Mouse (Mus musculus) limb, embryonic 10.5 days (tissue): ENCODE measurements around the gene Bcl11b. TPM values are rescaled to one million over a fixed set of nuclear protein-coding genes. Genes with fewer than 3 reads are reported as not detected.

Experiments used
- DNase-seq: peaks from one replicate; pipeline ENCODE4 v3.0.0-alpha.2; 2017; ENCODE audit warnings: low spot score
- H3K27ac ChIP-seq: fragments of 300-500 bp; sonication (generic); 2 replicates; pipeline ENCODE4 v1.5.1; 2016; ENCODE audit warnings: mild to moderate bottlenecking
- H3K27me3 ChIP-seq: fragments of 300-500 bp; sonication (generic); 2 replicates; pipeline ENCODE4 v1.6.1; 2016; ENCODE audit warnings: low read depth, mild to moderate bottlenecking; ENCODE audit not compliant: poor library complexity, severe bottlenecking
- H3K36me3 ChIP-seq: fragments of 300-500 bp; sonication (generic); 2 replicates; pipeline ENCODE4 v1.6.1; 2016; ENCODE audit warnings: mild to moderate bottlenecking, moderate library complexity
- H3K4me1 ChIP-seq: fragments of 300-500 bp; sonication (generic); 2 replicates; pipeline ENCODE4 v1.6.1; 2016
- H3K4me3 ChIP-seq: fragments of 300-500 bp; sonication (generic); 2 replicates; pipeline ENCODE4 v1.5.1; 2016; ENCODE audit warnings: mild to moderate bottlenecking, moderate library complexity
- H3K9me3 ChIP-seq: fragments of 300-500 bp; sonication (generic); replicated peaks from 2 replicates; pipeline ENCODE4 v1.6.1; 2016; ENCODE audit warnings: mild to moderate bottlenecking
- WGBS: fragments of 180-500 bp; shearing (Covaris S2); methylation state at CpG from one replicate; pipeline ENCODE4 v1.1.7; 2016; 5-methylcytosine and 5-hydroxymethylcytosine counted together
- polyA plus RNA-seq: library from polyadenylated mRNA; unstranded; fragments of >200 nt; fragmentation: Nextera tagmentation; extraction: Ambion mirVana; gene quantifications from 2 replicates; pipeline ENCODE4 v1.2.1, GENCODE M21; 2016

Gene Bcl11b
- polyA plus RNA-seq, 1 experiment from 2014 or later = 7.8 TPM

DNA sequence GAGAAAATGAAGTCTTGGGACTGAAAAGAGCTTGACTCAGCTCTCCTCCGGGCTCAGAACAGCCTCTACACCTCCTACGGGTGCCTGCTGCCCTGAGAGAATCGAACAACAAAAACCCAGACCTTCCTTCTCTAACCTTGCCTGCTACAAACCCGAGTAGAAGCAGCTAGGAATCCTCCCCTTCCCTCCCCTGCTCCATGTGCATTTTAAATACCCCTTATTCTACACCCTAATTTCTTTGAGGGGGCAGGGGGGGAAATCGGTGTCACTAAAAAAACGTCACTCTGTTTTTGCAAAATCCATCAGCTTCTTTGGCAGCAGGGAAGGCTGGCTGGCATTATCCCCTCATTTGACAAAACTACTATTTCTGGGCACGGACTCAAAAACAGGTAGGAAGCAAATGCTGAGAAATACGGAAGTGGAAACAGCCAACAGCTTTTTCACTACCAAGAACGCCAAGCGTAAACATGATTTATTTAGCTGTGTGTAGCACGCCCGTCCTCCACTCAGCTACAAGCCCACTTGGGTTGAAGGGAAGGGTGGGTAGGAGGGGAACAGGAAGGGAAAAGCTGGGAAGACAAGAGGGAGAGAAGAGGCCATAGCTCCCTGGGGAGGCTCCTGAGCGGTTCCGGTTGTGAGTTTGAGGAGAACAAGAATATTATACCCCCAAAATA lies 27.4 kb downstream of the Bcl11b start:
- WGBS = 18% methylated on average over 14 of the region's 14 CpGs
- Histone ChIP-seq H3K4me3 (peak overlapping the region; percentile 36), H3K27ac (peak overlapping the region; percentile 77), H3K27me3 (peaks cover 4% of the 10 kb centered on the region; the same call in 1 of the 2 replicates), H3K4me1 (peaks cover 97% of the 10 kb centered on the region), H3K36me3 (no peaks in the 10 kb centered on the region), H3K9me3 (no peaks in the 10 kb centered on the region)
- DNase-seq = no peak

DNA sequence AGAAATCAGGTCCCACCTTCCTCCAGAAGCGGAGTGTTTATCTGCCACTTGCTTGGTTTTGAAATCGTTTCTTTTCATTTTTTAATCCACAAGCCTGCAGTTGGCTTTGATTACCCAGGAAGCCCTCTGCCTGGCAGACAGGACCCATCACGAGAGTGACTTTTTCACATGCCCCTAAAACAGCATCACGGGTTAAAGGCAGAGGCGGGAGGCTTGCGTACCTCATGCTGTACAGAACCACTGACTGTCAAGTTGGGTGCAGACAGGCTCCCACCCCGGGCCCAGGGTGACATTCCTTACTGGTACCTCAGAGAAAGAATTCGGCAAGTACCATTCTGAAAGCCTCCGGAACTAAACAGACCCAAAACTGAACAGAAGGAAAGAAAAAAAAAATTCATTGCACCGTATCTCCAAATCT lies 27.9 kb downstream of the Bcl11b start:
- H3K27me3 ChIP-seq = peaks cover 4% of the 10 kb centered on the region; the same call in 1 of the 2 replicates
- H3K36me3 ChIP-seq = no peaks in the 10 kb centered on the region
- H3K27ac ChIP-seq = peak overlapping the region; percentile 77
- H3K4me3 ChIP-seq = no peak overlapping the region
- no peaks in the 10 kb centered on the region for H3K9me3 ChIP-seq
- no peak for DNase-seq
- H3K4me1 ChIP-seq = peaks cover 97% of the 10 kb centered on the region
- WGBS = 76% methylated on average over 10 of the region's 10 CpGs

DNA sequence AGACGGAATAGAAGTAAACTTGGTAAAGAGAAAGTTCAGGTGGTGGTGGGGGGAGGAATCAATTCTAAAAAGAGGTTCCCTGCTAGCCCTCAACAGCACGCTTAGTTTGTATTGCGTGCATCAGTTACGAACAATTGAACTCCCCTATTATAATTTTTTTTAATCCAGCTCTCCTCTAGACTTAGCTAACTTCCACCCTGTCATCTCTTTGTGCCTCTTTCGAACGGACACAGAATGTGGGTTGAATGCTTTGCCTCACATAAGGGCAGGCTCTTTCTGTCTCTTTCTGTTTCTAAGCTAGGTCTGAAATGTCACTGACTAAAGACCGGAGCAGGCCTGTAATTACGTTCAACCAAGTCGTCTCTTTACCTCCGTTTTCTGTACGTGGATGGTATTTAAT lies 28.9 kb downstream of the Bcl11b start:
- H3K27me3 ChIP-seq = peaks cover 4% of the 10 kb centered on the region; the same call in 1 of the 2 replicates
- H3K27ac ChIP-seq = no peak overlapping the region

DNA sequence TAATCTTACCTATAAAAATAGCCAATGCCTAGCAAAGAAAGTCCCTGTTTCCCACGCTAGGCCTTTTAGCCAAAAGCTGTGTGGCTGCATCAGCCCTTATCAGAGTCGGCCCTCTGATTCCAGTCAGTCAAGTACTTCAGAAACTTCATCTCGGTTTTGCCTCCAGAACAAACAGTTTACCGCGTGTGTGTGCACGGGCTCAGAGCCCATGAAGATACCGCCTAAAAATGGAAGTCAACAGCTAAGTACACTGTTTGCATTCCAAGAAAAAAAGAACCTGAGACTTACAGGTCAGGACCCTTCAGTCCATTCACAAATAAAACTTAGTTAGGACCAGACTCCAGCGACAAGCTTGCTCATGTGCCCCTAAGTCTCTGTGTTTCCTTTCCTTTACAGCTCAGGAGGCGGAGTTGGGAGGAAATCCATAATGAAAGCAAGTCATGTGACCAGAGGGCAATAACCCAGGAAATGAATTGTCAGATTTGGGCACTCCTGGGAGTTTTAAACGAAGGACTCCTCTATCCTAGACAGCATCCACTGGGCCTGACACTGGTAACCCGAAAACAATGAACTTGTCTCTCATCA lies 29.8 kb downstream of the Bcl11b start:
- Histone ChIP-seq H3K27me3 (peaks cover 4% of the 10 kb centered on the region; the same call in 1 of the 2 replicates), H3K27ac (peak overlapping the region; percentile 72), H3K4me1 (peaks cover 95% of the 10 kb centered on the region), H3K9me3 (no peaks in the 10 kb centered on the region), H3K4me3 (no peak overlapping the region), H3K36me3 (0 out of 2 replicates have a peak, but pooled peaks cover 9% of the 10 kb centered on the region)
- no peak for DNase-seq
- 64% methylated on average over 11 of the region's 11 CpGs for WGBS

More for the DNA sequence above, 28.9 kb downstream of the Bcl11b start:
- DNase-seq = no peak
- WGBS = 81% methylated on average over 11 of the region's 11 CpGs
- H3K4me1 ChIP-seq = peaks cover 97% of the 10 kb centered on the region
- H3K36me3 ChIP-seq = 0 out of 2 replicates have a peak, but pooled peaks cover 4% of the 10 kb centered on the region
- no peak overlapping the region for H3K4me3 ChIP-seq
- no peaks in the 10 kb centered on the region for H3K9me3 ChIP-seq

DNA sequence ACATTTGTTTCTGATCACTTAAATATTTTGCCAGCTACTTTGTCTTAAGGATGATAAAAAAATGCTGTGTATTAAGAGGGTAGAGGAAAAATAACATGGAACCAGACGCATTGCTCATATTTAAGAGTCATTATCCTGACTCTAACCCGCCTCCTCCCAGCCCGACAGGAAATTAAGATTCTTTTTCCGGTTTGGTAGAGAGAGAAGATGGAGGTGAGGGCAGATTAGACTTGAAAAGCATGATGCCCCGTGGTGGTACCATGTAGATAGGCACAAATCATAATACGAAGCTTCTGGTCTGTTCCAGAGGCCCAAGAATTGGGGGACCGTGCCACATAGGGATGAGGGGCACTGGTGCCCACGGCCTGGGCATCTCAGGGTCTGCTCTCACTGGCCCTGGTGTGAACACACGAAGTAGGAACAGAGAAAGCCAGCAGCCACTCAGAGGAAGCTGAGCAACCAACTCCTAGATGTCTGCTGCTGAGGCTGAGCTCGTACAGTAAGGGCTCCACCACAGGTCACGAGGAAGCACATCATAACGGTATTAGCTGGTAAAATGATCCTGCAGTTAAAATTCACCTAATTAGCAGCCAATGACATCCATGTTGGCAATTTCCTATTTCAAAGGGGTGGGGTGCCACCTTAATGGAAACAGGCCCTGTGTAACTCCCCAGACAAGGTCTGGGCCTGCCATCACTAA lies 32.2 kb downstream of the Bcl11b start:
- DNase-seq = no peak
- WGBS = 59% methylated on average over 12 of the region's 12 CpGs
- Histone ChIP-seq H3K27me3 (peaks cover 4% of the 10 kb centered on the region; the same call in 1 of the 2 replicates), H3K9me3 (no peaks in the 10 kb centered on the region), H3K27ac (peak overlapping the region; percentile 72), H3K36me3 (0 out of 2 replicates have a peak, but pooled peaks cover 12% of the 10 kb centered on the region), H3K4me1 (peaks cover 94% of the 10 kb centered on the region), H3K4me3 (no peak overlapping the region)

DNA sequence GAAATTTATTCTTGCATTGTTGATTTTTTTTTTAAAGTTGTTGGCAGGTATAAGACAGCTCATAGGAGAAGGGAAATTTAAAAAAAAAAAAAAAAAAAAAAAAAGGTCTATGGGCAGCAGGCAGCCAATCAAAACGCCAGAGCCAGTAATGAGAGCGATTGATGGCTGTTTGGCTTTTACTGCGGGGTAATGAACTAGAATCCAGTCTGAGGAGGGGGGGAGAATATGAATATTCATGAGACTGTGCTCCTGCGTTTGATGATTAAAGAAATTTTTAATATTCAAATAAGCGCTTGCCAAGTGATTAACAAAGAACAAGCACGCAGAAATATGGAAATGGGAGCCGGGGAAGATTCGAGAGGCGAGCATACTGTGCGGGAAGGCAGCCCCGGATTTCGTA lies 32.8 kb downstream of the Bcl11b start:
- Histone ChIP-seq H3K4me1 (peaks cover 94% of the 10 kb centered on the region), H3K27ac (no peak overlapping the region), H3K9me3 (no peaks in the 10 kb centered on the region), H3K4me3 (no peak overlapping the region), H3K36me3 (0 out of 2 replicates have a peak, but pooled peaks cover 12% of the 10 kb centered on the region), H3K27me3 (peaks cover 4% of the 10 kb centered on the region; the same call in 1 of the 2 replicates)
- no peak for DNase-seq
- WGBS = 47% methylated on average over 12 of the region's 12 CpGs

DNA sequence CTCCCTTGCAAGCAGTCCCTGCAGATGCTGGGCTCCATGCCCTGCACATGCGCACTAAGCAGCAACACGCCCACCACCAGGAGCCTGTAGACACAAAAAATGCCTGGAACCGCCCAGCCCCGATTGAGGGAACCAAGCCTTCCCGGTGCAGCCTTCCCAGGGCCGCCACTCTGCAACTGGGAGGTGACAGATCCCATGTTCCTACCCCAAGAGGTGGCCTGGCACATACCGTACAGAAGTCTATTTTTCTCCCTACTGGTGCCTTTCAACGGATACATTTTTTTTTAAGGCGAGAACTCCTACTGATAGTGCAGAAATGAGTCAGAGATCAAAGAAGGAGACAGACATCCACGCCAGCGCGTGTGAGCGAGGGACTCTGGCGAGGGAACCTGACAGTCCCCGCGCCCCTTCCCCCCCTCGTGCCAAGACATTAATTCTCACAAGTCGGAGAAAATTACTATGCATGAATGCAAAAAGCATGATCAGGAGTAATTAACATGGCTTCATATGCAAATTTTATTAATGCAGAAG lies 33.5 kb downstream of the Bcl11b start:
- H3K27ac ChIP-seq = no peak overlapping the region
- 0 out of 2 replicates have a peak, but pooled peaks cover 12% of the 10 kb centered on the region for H3K36me3 ChIP-seq
- 42% methylated on average over 18 of the region's 18 CpGs for WGBS
- no peak overlapping the region for H3K4me3 ChIP-seq
- peak; percentile 47 for DNase-seq
- peaks cover 95% of the 10 kb centered on the region for H3K4me1 ChIP-seq
- peaks cover 4% of the 10 kb centered on the region; the same call in 1 of the 2 replicates for H3K27me3 ChIP-seq
- H3K9me3 ChIP-seq = no peaks in the 10 kb centered on the region

DNA sequence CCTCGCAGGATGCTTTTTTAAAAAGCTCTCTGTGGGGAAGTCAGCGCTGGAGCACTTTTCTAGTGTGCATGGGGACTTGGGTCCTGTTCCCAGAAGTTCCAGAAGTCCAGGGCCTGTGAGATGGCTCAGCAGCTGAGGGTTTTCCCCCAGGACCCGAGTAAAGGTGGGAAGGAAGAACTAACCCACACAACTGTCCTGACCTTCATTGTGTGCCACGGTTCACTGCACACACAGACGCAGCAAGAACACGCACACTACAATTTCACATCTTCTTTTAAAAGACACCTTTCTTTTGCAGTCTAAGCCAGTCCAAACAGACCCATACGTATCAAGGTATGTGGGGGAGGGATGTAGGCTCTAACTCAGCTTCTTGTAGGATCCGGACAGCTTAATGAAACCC lies 34.3 kb downstream of the Bcl11b start:
- DNase-seq = no peak
- WGBS = 88% methylated on average over 8 of the region's 8 CpGs
- no peaks in the 10 kb centered on the region for H3K9me3 ChIP-seq
- H3K4me3 ChIP-seq = no peak overlapping the region
- peaks cover 97% of the 10 kb centered on the region for H3K4me1 ChIP-seq
- H3K27me3 ChIP-seq = peaks cover 4% of the 10 kb centered on the region; the same call in 1 of the 2 replicates
- H3K27ac ChIP-seq = peak overlapping the region; percentile 4; the same call in 1 of the 2 replicates
- 0 out of 2 replicates have a peak, but pooled peaks cover 12% of the 10 kb centered on the region for H3K36me3 ChIP-seq

DNA sequence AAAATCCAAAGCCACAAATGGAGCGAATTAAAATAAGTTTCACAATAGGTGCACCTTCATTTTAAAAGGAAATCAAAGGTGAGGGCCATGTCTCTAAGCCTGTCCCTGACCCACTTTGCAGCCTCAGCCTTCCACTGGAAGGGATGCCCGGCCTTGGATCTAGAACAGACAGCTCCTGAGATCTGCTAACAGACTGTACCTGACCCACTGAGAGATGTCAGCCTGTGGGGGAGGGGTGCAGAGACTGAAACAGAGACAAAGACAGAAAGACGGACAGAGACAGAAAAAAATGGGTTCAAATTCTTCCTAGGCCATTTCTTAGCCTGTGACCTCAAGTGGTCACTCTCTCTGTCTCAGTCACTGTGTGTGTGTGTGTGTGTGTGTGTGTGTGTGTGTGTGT lies 35.1 kb downstream of the Bcl11b start:
- no peak for DNase-seq
- Histone ChIP-seq H3K27ac (no peak overlapping the region; the same call in 1 of the 2 replicates), H3K4me3 (no peak overlapping the region), H3K4me1 (peaks cover 97% of the 10 kb centered on the region), H3K27me3 (peaks cover 4% of the 10 kb centered on the region; the same call in 1 of the 2 replicates), H3K9me3 (no peaks in the 10 kb centered on the region), H3K36me3 (0 out of 2 replicates have a peak, but pooled peaks cover 12% of the 10 kb centered on the region)
- WGBS = 87% methylated on average over 3 of the region's 3 CpGs

DNA sequence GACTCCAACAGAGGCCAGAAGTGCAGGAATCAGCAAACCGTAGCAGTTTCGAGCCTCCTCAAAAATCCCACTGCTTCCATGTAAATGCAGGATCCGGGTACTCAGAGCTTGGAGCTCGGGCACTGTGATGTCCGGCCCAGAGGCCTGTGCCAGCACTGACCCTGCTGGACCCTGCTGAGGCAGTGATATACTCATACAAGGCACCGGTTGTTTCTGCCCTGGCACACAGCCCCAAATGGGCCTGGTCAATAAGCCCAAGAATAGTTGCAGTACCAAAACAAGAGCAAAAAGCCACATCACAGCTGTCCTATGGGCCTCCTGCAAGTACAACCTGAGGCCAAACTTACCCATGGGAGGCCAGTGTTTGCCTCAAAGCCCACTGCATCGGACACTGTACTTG lies 36.4 kb downstream of the Bcl11b start:
- H3K4me3 ChIP-seq = no peak overlapping the region
- no peak overlapping the region for H3K27ac ChIP-seq
- peaks cover 95% of the 10 kb centered on the region for H3K4me1 ChIP-seq
- DNase-seq = no peak
- H3K27me3 ChIP-seq = no peaks in the 10 kb centered on the region
- H3K36me3 ChIP-seq = 0 out of 2 replicates have a peak, but pooled peaks cover 12% of the 10 kb centered on the region
- H3K9me3 ChIP-seq = no peaks in the 10 kb centered on the region
- 93% methylated on average over 7 of the region's 7 CpGs for WGBS

DNA sequence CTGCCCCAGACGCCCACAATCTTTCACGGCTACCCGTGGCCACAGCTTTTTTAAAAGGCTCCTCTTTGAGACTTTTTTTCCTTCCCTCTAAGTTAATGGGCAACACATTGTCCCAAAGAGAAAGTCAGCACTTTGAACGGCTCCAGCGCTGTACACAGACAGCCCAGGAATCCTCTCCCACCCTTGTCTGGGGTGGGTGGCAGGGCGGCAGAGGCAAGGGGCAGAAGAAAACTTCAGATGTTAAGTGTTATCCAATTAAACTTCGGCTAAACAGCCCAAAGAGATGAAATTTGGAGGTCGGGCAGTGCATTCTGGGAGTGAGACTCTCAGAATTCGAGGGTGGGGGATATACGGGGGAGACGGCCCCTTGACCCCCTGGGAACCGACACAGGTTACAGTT lies 38.3 kb downstream of the Bcl11b start:
- H3K27me3 ChIP-seq = no peaks in the 10 kb centered on the region
- H3K9me3 ChIP-seq = no peaks in the 10 kb centered on the region
- H3K36me3 ChIP-seq = 0 out of 2 replicates have a peak, but pooled peaks cover 12% of the 10 kb centered on the region
- WGBS = 64% methylated on average over 12 of the region's 12 CpGs
- no peak for DNase-seq
- H3K4me3 ChIP-seq = no peak overlapping the region
- H3K27ac ChIP-seq = peak overlapping the region; percentile 72
- peaks cover 95% of the 10 kb centered on the region for H3K4me1 ChIP-seq

DNA sequence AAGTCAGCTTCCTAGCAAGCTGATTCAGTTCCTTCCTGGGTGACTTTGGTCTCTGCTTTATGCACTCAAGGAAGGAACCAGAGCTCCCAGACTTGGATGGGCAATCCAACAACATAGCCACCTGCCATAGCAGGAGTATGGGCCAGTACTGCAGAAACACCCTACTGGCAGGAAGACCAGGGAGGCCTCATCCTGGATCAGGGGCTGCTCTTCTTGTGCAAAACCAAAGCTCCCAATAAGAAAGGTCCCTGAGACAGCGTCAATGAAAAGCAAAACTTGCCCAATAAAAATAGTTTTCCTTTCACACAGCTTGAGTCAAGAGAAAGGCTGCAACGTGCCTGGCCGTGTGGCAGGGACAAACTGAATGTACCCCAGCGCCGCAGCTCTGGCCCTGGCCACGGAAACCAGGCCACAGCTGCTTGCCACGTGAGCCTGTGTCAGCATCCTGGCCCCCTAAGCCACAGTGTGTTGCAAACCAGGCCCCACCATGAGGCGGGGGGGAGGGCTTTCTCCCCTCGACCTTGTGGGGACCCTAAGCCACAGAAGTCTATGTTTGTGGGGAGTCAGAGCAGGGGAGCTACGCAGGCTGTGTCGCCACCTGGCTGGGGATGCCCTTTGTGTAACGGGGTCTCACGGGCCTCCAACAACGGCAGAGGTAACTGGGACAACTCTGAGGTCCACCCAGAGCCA lies 38.9 kb downstream of the Bcl11b start:
- no peak for DNase-seq
- 0 out of 2 replicates have a peak, but pooled peaks cover 8% of the 10 kb centered on the region for H3K36me3 ChIP-seq
- no peak overlapping the region for H3K4me3 ChIP-seq
- WGBS = 80% methylated on average over 14 of the region's 14 CpGs
- H3K27ac ChIP-seq = peak overlapping the region; percentile 79
- H3K27me3 ChIP-seq = no peaks in the 10 kb centered on the region
- no peaks in the 10 kb centered on the region for H3K9me3 ChIP-seq
- H3K4me1 ChIP-seq = peaks cover 95% of the 10 kb centered on the region
